Mouse (Mus musculus): ENCODE measurements around the gene Kcna10. TPM values are rescaled to one million over a fixed set of nuclear protein-coding genes. Genes with fewer than 3 reads are reported as not detected.

The Kcna10 gene
- polyA plus RNA-seq (2014; fragmentation: Illumina TruSeq; extraction: RNeasy Lipid Tissue Mini Kit (QIAGEN cat#74804); ENCODE audit: low read depth, low replicate concordance), result not detected

GRCm38 (mm10) chr3:107182756-107183155, at the start of gene Kcna10:
Gene Kcna10, plus strand, starts transcription at chr3:107183056.

GRCm38 (mm10) chr3:107221608-107222007, 38.8 kb downstream of the Kcna10 start, which contains the start of gene Cym:
Gene Cym, minus strand, starts transcription at chr3:107221732.

GRCm38 (mm10) chr3:107230527-107230926, 47.7 kb downstream of the Kcna10 start, which contains the start of gene A630076J17Rik:
Gene A630076J17Rik, plus strand, starts transcription at chr3:107230614.

DNA sequence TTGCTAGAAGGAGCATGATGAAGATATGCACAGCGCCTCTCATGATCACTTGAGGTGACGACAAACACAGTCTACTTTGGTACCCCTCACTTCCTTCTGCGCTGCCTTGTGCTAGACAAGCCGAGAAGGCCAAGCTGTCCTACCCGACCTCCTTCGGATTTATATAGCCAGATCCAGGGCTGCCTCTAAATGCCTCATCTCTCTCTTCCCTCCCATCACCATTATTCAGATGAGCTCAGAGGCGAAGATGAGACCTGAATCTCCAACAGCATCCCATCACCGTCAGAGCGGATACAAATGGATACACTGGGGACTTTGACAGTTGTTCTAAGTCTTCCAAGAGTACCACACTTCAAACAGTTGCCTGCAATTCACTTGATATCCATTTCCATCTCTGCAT, 56.8 kb downstream of the Kcna10 start, which contains the start of gene Prok1:
TSS of gene Prok1 (minus strand) at position 101 of the 400 bp plus-strand sequence.

Other genes starting within 250 kb of the Kcna10 start
- not detected for gene Kcna3, start 146.9 kb upstream of the Kcna10 start, polyA plus RNA-seq (2014; fragmentation: Illumina TruSeq; extraction: RNeasy Lipid Tissue Mini Kit (QIAGEN cat#74804); ENCODE audit: low read depth, low replicate concordance)
- 0.20 TPM for gene Kcna2, start 81.9 kb upstream of the Kcna10 start, polyA plus RNA-seq (2014; fragmentation: Illumina TruSeq; extraction: RNeasy Lipid Tissue Mini Kit (QIAGEN cat#74804); ENCODE audit: low read depth, low replicate concordance)
- gene Cym, start 38.7 kb downstream of the Kcna10 start, polyA plus RNA-seq (2014; fragmentation: Illumina TruSeq; extraction: RNeasy Lipid Tissue Mini Kit (QIAGEN cat#74804); ENCODE audit: low read depth, low replicate concordance), result not detected
- not detected for gene A630076J17Rik, start 47.6 kb downstream of the Kcna10 start, polyA plus RNA-seq (2014; fragmentation: Illumina TruSeq; extraction: RNeasy Lipid Tissue Mini Kit (QIAGEN cat#74804); ENCODE audit: low read depth, low replicate concordance)
- 5.7 TPM for gene Prok1, start 56.7 kb downstream of the Kcna10 start, polyA plus RNA-seq (2014; fragmentation: Illumina TruSeq; extraction: RNeasy Lipid Tissue Mini Kit (QIAGEN cat#74804); ENCODE audit: low read depth, low replicate concordance)
- gene Lamtor5, start 95.8 kb downstream of the Kcna10 start, polyA plus RNA-seq (2014; fragmentation: Illumina TruSeq; extraction: RNeasy Lipid Tissue Mini Kit (QIAGEN cat#74804); ENCODE audit: low read depth, low replicate concordance), result 322 TPM
- 581 TPM for gene Slc16a4, start 108.2 kb downstream of the Kcna10 start, polyA plus RNA-seq (2014; fragmentation: Illumina TruSeq; extraction: RNeasy Lipid Tissue Mini Kit (QIAGEN cat#74804); ENCODE audit: low read depth, low replicate concordance)
- gene Rbm15, start 150.6 kb downstream of the Kcna10 start, polyA plus RNA-seq (2014; fragmentation: Illumina TruSeq; extraction: RNeasy Lipid Tissue Mini Kit (QIAGEN cat#74804); ENCODE audit: low read depth, low replicate concordance), result 9.9 TPM